In the genomic region with DNA sequence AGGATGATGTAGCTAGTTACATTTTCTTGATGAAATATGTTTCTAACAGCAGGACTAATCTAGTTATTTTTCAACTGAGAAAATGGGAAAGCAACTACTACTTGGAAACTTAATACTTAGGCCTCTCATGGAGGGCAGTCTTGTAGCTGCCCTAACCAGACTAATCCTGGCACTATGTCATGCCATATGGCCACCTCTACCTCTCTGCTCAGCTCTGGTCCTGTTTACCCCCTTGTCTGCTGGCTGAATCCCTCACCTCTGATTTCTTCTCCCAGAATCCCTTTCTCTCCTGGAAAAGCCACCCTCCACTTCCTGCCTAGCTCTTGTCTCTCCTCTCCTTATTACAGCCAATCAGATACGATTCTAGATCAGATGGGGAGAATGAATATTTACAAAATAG, we compare ENCODE assay signal across 17 mouse cellular contexts. TPM values are rescaled to one million over a fixed set of nuclear protein-coding genes. Genes with fewer than 3 reads are reported as not detected.
DNase-seq lines count a peak whose midpoint lies in the region; ATAC-seq lines count a peak whose summit lies in the region.
"Had no signal": no experiment of that assay in that cellular context is flagged by ENCODE, and none has a peak within 500 bp of the region (broad histone marks: within the 10 kb centered on the region; RNA-seq: fewer than 3 reads in every experiment).

No protein-coding gene starts in this region.

- ATAC-seq in liver, embryonic 13.5 days (ENCODE audit: low read depth), result no peak
- no peak for ATAC-seq in liver, embryonic 11.5 days (replicated peaks; ENCODE audit: low FRiP score)
- ATAC-seq in midbrain, embryonic 16.5 days, result no peak

- DNase-seq in liver, embryonic 13.5 days, result no peak
- no peak for DNase-seq in liver, embryonic 11.5 days (ENCODE audit: low spot score)
- DNase-seq in MN1 (ENCODE audit: low spot score), result peak; percentile 13
- peak; percentile 31 for DNase-seq in cerebellum, adult 8-10 months
- no peak for DNase-seq in urinary bladder, postnatal 14 days (ENCODE audit: low spot score)
- no peak for DNase-seq in adrenal gland, postnatal 36 days
- DNase-seq: gastrocnemius, adult 2 months; thymus, postnatal 36 days had no signal

- no peaks in the 10 kb centered on the region for H3K36me3 ChIP-seq in liver, embryonic 13.5 days
- H3K36me3 ChIP-seq in liver, embryonic 11.5 days (ENCODE audit: control insufficient read depth, insufficient read depth, low read length), result no peaks in the 10 kb centered on the region
- H3K36me3 ChIP-seq in midbrain, embryonic 16.5 days (ENCODE audit: control insufficient read depth, insufficient read depth, low read length), result no peaks in the 10 kb centered on the region
- H3K36me3 ChIP-seq: heart, embryonic 12.5 days had no signal

- WGBS in liver, embryonic 13.5 days (ENCODE audit: insufficient replicate concordance), result 80% methylated on average over 1 of the region's 1 CpGs
- WGBS in liver, embryonic 11.5 days, result 93% methylated on average over 1 of the region's 1 CpGs
- 97% methylated on average over 1 of the region's 1 CpGs for WGBS in midbrain, embryonic 16.5 days

- peaks cover 5% of the 10 kb centered on the region for H3K4me1 ChIP-seq in liver, embryonic 13.5 days (replicated peaks)
- H3K4me1 ChIP-seq in liver, embryonic 11.5 days (replicated peaks; ENCODE audit: control insufficient read depth, insufficient read depth, low read length), result no peaks in the 10 kb centered on the region; the same call in 1 of the 2 replicates
- peaks cover 8% of the 10 kb centered on the region for H3K4me1 ChIP-seq in midbrain, embryonic 16.5 days (ENCODE audit: control insufficient read depth, insufficient read depth, low read length)
- H3K4me1 ChIP-seq: heart, embryonic 12.5 days had no signal

- H3K27ac ChIP-seq in liver, embryonic 13.5 days, result no peak overlapping the region
- H3K27ac ChIP-seq in liver, embryonic 11.5 days (ENCODE audit: low read depth, low read length), result no peak overlapping the region
- H3K27ac ChIP-seq in midbrain, embryonic 16.5 days (ENCODE audit: low read length), result no peak overlapping the region
- H3K27ac ChIP-seq: liver, embryonic 14.5 days had no signal

- 0 out of 2 replicates have a peak overlapping the region, but pooled peaks have one; percentile 87 for H3K4me2 ChIP-seq in liver, embryonic 13.5 days
- no peak overlapping the region for H3K4me2 ChIP-seq in liver, embryonic 11.5 days
- H3K4me2 ChIP-seq in midbrain, embryonic 16.5 days (ENCODE audit: low read length), result peak overlapping the region; percentile 67; the same call in 1 of the 2 replicates

- no peaks in the 10 kb centered on the region for H3K27me3 ChIP-seq in liver, embryonic 13.5 days
- H3K27me3 ChIP-seq in liver, embryonic 11.5 days (replicated peaks; ENCODE audit: control insufficient read depth, insufficient read depth, low read length), result no peaks in the 10 kb centered on the region
- no peaks in the 10 kb centered on the region for H3K27me3 ChIP-seq in midbrain, embryonic 16.5 days (ENCODE audit: control insufficient read depth, insufficient read depth, low read depth, low read length)

- no peak overlapping the region for H3K4me3 ChIP-seq in liver, embryonic 13.5 days (replicated peaks)
- no peak overlapping the region for H3K4me3 ChIP-seq in liver, embryonic 11.5 days (ENCODE audit: low read depth, low read length)
- H3K4me3 ChIP-seq in midbrain, embryonic 16.5 days (ENCODE audit: low read depth, low read length), result no peak overlapping the region

- H3K9ac ChIP-seq in liver, embryonic 13.5 days, result no peak overlapping the region
- H3K9ac ChIP-seq in liver, embryonic 11.5 days (ENCODE audit: low read depth, low read length), result no peak overlapping the region
- H3K9ac ChIP-seq in midbrain, embryonic 16.5 days (ENCODE audit: low read depth, low read length), result no peak overlapping the region
- H3K9ac ChIP-seq: liver, embryonic 14.5 days had no signal

- no peaks in the 10 kb centered on the region for H3K9me3 ChIP-seq in liver, embryonic 13.5 days (replicated peaks)
- H3K9me3 ChIP-seq in liver, embryonic 11.5 days (ENCODE audit: control insufficient read depth, low read length), result no peaks in the 10 kb centered on the region
- H3K9me3 ChIP-seq in midbrain, embryonic 16.5 days (replicated peaks; ENCODE audit: control insufficient read depth, low read length, poor library complexity, severe bottlenecking), result no peaks in the 10 kb centered on the region
- H3K9me3 ChIP-seq: heart, embryonic 12.5 days had no signal

RNA-seq across cellular contexts. Expression of a gene that starts 1.4 kb away (rescaled TPM):
- polyA plus RNA-seq in liver, embryonic 13.5 days (2015; fragmentation: Nextera tagmentation; extraction: Ambion mirVana), result 16.7 and 17.6 TPM in 2 replicates
- 25.0 and 28.0 TPM in 2 replicates for polyA plus RNA-seq in liver, embryonic 11.5 days (2014; fragmentation: Nextera tagmentation; extraction: Ambion mirVana)
- 21.3 and 31.6 TPM in 2 replicates for polyA plus RNA-seq in midbrain, embryonic 16.5 days (2015; fragmentation: Nextera tagmentation; extraction: Ambion mirVana)
- total RNA-seq in adrenal gland, postnatal 36 days (2021), result 10 to 100 TPM; 41.4 to 73.4 TPM

RNA-seq across cellular contexts. Expression of a gene that starts 39.3 kb away (rescaled TPM):
- not detected in 2 replicates for polyA plus RNA-seq in liver, embryonic 13.5 days (2015; fragmentation: Nextera tagmentation; extraction: Ambion mirVana)
- not detected in 2 replicates for polyA plus RNA-seq in liver, embryonic 11.5 days (2014; fragmentation: Nextera tagmentation; extraction: Ambion mirVana)
- polyA plus RNA-seq in midbrain, embryonic 16.5 days (2015; fragmentation: Nextera tagmentation; extraction: Ambion mirVana), result 0.09 TPM in 1 of 2 replicates, not detected in the other
- not detected for total RNA-seq in adrenal gland, postnatal 36 days (2021)
- total RNA-seq: adrenal gland, postnatal 4 days; gastrocnemius, adult 2 months; left cerebral cortex, postnatal 14 days; neutrophil, adult 5-6 weeks had no signal
- polyA plus RNA-seq: erythroblast, embryonic 14.5 days; heart, embryonic 12.5 days; intestine, embryonic 16.5 days; liver, embryonic 14.5 days; stomach, embryonic 14.5 days had no signal

Comparison
In these comparisons a context has a peak if more than half of its experiments do, and no peak if none do; other contexts are left out.
1. DNase-seq: peak in MN1 (single experiment) and cerebellum, adult 8-10 months (single experiment); none in liver, embryonic 13.5 days (single experiment), liver, embryonic 11.5 days (single experiment), urinary bladder, postnatal 14 days (single experiment) and adrenal gland, postnatal 36 days (0 of 2).